8 mouse cellular contexts compared by ENCODE assay signal in genomic region chr4:138708636-138709035, GRCm38 (mm10). TPM values are rescaled to one million over a fixed set of nuclear protein-coding genes. Genes with fewer than 3 reads are reported as not detected.
A peak's percentile ranks its signal among the peaks of the same experiment; 100 is the strongest.
DNase-seq lines count a peak whose midpoint lies in the region; ATAC-seq and TF ChIP-seq lines count a peak whose summit lies in the region.

No protein-coding gene starts in this region.

- TF ChIP-seq CTCF in layer of hippocampus, adult 2 months (conservative IDR thresholded peaks at IDR 0.05) = peak; percentile 83
- TF ChIP-seq CTCF in heart, postnatal 0 days (IDR thresholded peaks at IDR 0.05; ENCODE audit: low read depth) = peak; percentile 73
- peak; percentile 81 for TF ChIP-seq CTCF in liver, adult 2 months (IDR thresholded peaks at IDR 0.05; ENCODE audit: low read depth, low read length)
- peak; percentile 72; the same call in 1 of the 2 replicates for TF ChIP-seq CTCF in small intestine, adult 2 months (IDR thresholded peaks at IDR 0.05; ENCODE audit: extremely low read depth, insufficient read length, insufficient replicate concordance, low read depth, low read length)

- 0 out of 2 replicates have a peak, but pooled peaks cover 12% of the 10 kb centered on the region for H3K27me3 ChIP-seq in heart, postnatal 0 days (ENCODE audit: control insufficient read depth, insufficient read depth, low read length)
- no peaks in the 10 kb centered on the region for H3K27me3 ChIP-seq in liver, adult 2 months (ENCODE audit: control insufficient read depth, insufficient read depth, low read length)
- H3K27me3 ChIP-seq in small intestine, adult 2 months (ENCODE audit: control insufficient read depth, insufficient read depth, low read length) = no peaks in the 10 kb centered on the region

- H3K36me3 ChIP-seq in heart, postnatal 0 days (replicated peaks; ENCODE audit: control insufficient read depth, insufficient read depth, low read length) = no peaks in the 10 kb centered on the region
- H3K36me3 ChIP-seq in liver, adult 2 months (ENCODE audit: control insufficient read depth, insufficient read depth, low read length) = no peaks in the 10 kb centered on the region
- no peaks in the 10 kb centered on the region for H3K36me3 ChIP-seq in small intestine, adult 2 months (ENCODE audit: control insufficient read depth, insufficient read depth, low read length)

- H3K4me1 ChIP-seq in heart, postnatal 0 days (ENCODE audit: control insufficient read depth, insufficient read depth) = no peaks in the 10 kb centered on the region
- H3K4me1 ChIP-seq in liver, adult 2 months (ENCODE audit: control insufficient read depth, insufficient read depth, low read length) = no peaks in the 10 kb centered on the region
- no peaks in the 10 kb centered on the region; the same call in 1 of the 2 replicates for H3K4me1 ChIP-seq in small intestine, adult 2 months (ENCODE audit: control insufficient read depth, insufficient read depth, insufficient read length, low read length)

- H3K4me2 ChIP-seq in heart, postnatal 0 days (ENCODE audit: low read depth, low read length) = no peak overlapping the region

- DNase-seq in layer of hippocampus, adult 2 months (ENCODE audit: low spot score in 2 of 2) = peak in 1 of 2 experiments; percentile 63
- no peak for DNase-seq in layer of hippocampus, adult 11-12 months (ENCODE audit: low spot score)
- DNase-seq in ES-CJ7 (ENCODE audit: low read depth, low spot score) = peak; percentile 87
- peak; percentile 78 for DNase-seq in cerebellum, adult 8-10 months
- peak; percentile 38 for DNase-seq in heart, postnatal 0 days (ENCODE audit: low spot score)
- peak; percentile 29 for DNase-seq in liver, adult 2 months (ENCODE audit: extremely low read depth, low read depth, low spot score)
- DNase-seq in layer of hippocampus, adult 9-10 months (ENCODE audit: low spot score) = no peak

- H3K79me2 ChIP-seq in liver, adult 2 months (ENCODE audit: control insufficient read depth, insufficient read depth, low read length) = no peaks in the 10 kb centered on the region

- TF ChIP-seq POLR2A in liver, adult 2 months (IDR thresholded peaks at IDR 0.05; ENCODE audit: extremely low read depth, insufficient read depth, low read length) = no peak
- TF ChIP-seq POLR2A in small intestine, adult 2 months (IDR thresholded peaks at IDR 0.05; ENCODE audit: low read depth, low read length) = no peak

- H3K27ac ChIP-seq in layer of hippocampus, adult 2 months = no peak overlapping the region
- no peak overlapping the region for H3K27ac ChIP-seq in heart, postnatal 0 days (ENCODE audit: low read depth)
- H3K27ac ChIP-seq in liver, adult 2 months (replicated peaks; ENCODE audit: insufficient read depth, low read depth, low read length) = no peak overlapping the region
- no peak overlapping the region for H3K27ac ChIP-seq in small intestine, adult 2 months (ENCODE audit: insufficient read depth, low read depth, low read length)

- H3K4me3 ChIP-seq in layer of hippocampus, adult 2 months = no peak overlapping the region
- no peak overlapping the region for H3K4me3 ChIP-seq in heart, postnatal 0 days (ENCODE audit: low read depth, low read length)
- no peak overlapping the region for H3K4me3 ChIP-seq in liver, adult 2 months (ENCODE audit: insufficient read depth, low read depth, low read length)
- no peak overlapping the region for H3K4me3 ChIP-seq in small intestine, adult 2 months (ENCODE audit: low read depth, low read length)

- WGBS in heart, postnatal 0 days = 6% methylated on average over 7 of the region's 7 CpGs
- WGBS in liver, adult 2 months = 6% methylated on average over 7 of the region's 7 CpGs
- WGBS in small intestine, adult 2 months = 3% methylated on average over 7 of the region's 7 CpGs

- H3K9ac ChIP-seq in heart, postnatal 0 days (replicated peaks; ENCODE audit: low read depth, low read length) = no peak overlapping the region
- H3K9ac ChIP-seq in liver, adult 2 months (ENCODE audit: low read depth, low read length) = no peak overlapping the region

- no peak for TF ChIP-seq EP300 in heart, postnatal 0 days (IDR thresholded peaks at IDR 0.05; ENCODE audit: low read depth)

- ATAC-seq in heart, postnatal 0 days (ENCODE audit: insufficient read depth, low read depth) = no peak

- H3K9me3 ChIP-seq in heart, postnatal 0 days (replicated peaks; ENCODE audit: control insufficient read depth, low read length) = no peaks in the 10 kb centered on the region

RNA-seq across cellular contexts. Expression of gene Pla2g2c, which starts 16.0 kb away (rescaled TPM):
- not detected for total RNA-seq in layer of hippocampus, adult 2 months (2021)
- total RNA-seq in heart, postnatal 0 days (2014; rRNA removed; ENCODE audit: low replicate concordance) = 1.0 TPM in 1 of 2 replicates, not detected in the other
- 0.11 and 0.27 TPM in 2 replicates for polyA plus RNA-seq in heart, postnatal 0 days (2015; fragmentation: Nextera tagmentation; extraction: Ambion mirVana)
- total RNA-seq in liver, adult 2 months (2014; rRNA removed) = not detected in 2 replicates
- polyA plus RNA-seq in liver, adult 2 months (2012; rRNA removed) = not detected in 2 replicates
- 0.13 and 0.24 TPM in 2 replicates for polyA plus RNA-seq in small intestine, adult 2 months (2012; rRNA removed)

RNA-seq across cellular contexts. Expression of gene Ubxn10, which starts 28.3 kb away (rescaled TPM):
- 1 to 10 TPM; 1.9 to 2.1 TPM for total RNA-seq in layer of hippocampus, adult 2 months (2021)
- total RNA-seq in heart, postnatal 0 days (2014; rRNA removed; ENCODE audit: low replicate concordance) = 1.9 and 2.0 TPM in 2 replicates
- polyA plus RNA-seq in heart, postnatal 0 days (2015; fragmentation: Nextera tagmentation; extraction: Ambion mirVana) = 0.98 and 1.0 TPM in 2 replicates
- under 0.01 and 0.07 TPM in 2 replicates for total RNA-seq in liver, adult 2 months (2014; rRNA removed)
- 0.05 and 0.06 TPM in 2 replicates for polyA plus RNA-seq in liver, adult 2 months (2012; rRNA removed)
- 0.96 and 1.2 TPM in 2 replicates for polyA plus RNA-seq in small intestine, adult 2 months (2012; rRNA removed)

RNA-seq across cellular contexts. Expression of gene Pla2g2f, which starts 48.8 kb away (rescaled TPM):
- 1 to 10 TPM; 1.6 to 2.3 TPM for total RNA-seq in layer of hippocampus, adult 2 months (2021)
- total RNA-seq in heart, postnatal 0 days (2014; rRNA removed; ENCODE audit: low replicate concordance) = not detected in 2 replicates
- not detected in 2 replicates for polyA plus RNA-seq in heart, postnatal 0 days (2015; fragmentation: Nextera tagmentation; extraction: Ambion mirVana)
- 0.13 TPM in 1 of 2 replicates, not detected in the other for total RNA-seq in liver, adult 2 months (2014; rRNA removed)
- not detected in 2 replicates for polyA plus RNA-seq in liver, adult 2 months (2012; rRNA removed)
- polyA plus RNA-seq in small intestine, adult 2 months (2012; rRNA removed) = 4.4 and 14.5 TPM in 2 replicates

Comparison
In these comparisons a context has a peak if more than half of its experiments do, and no peak if none do; other contexts are left out.
1. DNase-seq: peak in ES-CJ7 (single experiment), cerebellum, adult 8-10 months (single experiment), heart, postnatal 0 days (single experiment) and liver, adult 2 months (single experiment); none in layer of hippocampus, adult 11-12 months (single experiment) and layer of hippocampus, adult 9-10 months (single experiment).
2. Peak in every context shown above with its lines, with median percentiles within 50 percentile points of each other: CTCF ChIP-seq.